Mouse (Mus musculus) lung, postnatal 36 days (tissue): ENCODE data around the gene Mrps26.
"Not testable (repeated sequence)": the region's sequence is repeated elsewhere in the genome, so short reads cannot be mapped to it uniquely, and the experiment has no call there.

Experiments used
- DNase-seq: peaks from one replicate; pipeline ENCODE4 v3.0.0; 2022; ENCODE audit warnings: mixed read lengths

Mrps26 gene

DNA sequence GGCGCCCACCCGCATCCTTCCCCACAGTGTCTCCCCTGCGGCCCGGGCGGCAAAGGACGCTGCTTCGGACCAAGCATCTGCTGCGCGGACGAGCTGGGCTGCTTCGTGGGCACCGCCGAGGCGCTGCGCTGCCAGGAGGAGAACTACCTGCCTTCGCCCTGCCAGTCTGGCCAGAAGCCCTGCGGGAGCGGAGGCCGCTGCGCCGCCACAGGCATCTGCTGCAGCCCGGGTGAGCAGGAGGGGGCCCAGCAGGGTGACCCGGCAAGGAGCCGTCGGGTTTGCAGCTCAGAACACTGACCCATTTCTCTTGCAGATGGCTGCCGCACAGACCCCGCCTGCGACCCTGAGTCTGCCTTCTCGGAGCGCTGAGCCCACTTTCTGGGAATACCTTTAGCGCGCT lies 13.0 kb downstream of the Mrps26 start:
- DNase-seq = not testable (repeated sequence)

GRCm38 (mm10) chr2:130577021-130577420 lies 13.5 kb downstream of the Mrps26 start:
- DNase-seq = no peak

GRCm38 (mm10) chr2:130577632-130578031 lies 14.1 kb downstream of the Mrps26 start:
- peak; percentile 79 for DNase-seq

- peak; percentile 79 for DNase-seq
Observed at GRCm38 (mm10) chr2:130578148-130578547, 14.6 kb downstream of the Mrps26 start.

DNA sequence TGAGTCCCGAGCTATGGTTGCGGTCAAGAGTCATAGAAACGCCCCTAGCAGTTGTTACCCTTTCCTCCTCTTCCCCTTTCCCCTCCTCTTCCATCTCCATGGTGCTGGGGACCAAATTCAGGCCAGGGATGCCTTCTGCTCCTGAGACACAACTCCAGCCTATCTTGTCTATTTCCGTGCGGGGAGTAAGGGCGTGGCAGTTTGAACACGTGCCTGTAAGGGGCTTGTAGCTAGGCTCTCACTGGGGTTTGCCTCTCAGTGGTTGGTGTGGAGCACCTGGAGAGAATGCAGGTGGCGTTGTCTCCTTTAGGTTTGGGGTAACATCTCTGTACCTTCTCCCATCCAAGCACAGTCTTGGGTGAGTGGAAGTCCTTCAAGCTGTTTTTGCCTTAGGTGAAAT lies 16.2 kb downstream of the Mrps26 start:
- DNase-seq = no peak

DNA sequence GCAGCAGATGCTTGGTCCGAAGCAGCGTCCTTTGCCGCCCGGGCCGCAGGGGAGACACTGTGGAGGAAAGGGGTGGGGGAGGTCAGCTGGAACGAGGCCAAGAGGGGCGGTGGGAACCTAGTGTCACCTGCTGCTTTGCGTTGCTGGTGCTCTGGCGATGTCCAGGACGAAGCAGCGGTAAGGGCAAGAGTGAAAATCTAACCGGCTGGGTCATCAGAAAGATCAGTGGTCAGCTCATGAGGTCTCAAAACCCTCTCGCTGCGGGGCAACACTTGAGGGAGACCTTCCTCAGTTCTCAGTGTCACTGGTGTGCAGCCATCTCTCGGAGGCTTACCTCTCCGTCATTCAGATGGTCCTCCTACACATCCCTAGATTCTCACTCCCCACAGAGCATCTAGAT lies 17.7 kb downstream of the Mrps26 start:
- DNase-seq = no peak

DNA sequence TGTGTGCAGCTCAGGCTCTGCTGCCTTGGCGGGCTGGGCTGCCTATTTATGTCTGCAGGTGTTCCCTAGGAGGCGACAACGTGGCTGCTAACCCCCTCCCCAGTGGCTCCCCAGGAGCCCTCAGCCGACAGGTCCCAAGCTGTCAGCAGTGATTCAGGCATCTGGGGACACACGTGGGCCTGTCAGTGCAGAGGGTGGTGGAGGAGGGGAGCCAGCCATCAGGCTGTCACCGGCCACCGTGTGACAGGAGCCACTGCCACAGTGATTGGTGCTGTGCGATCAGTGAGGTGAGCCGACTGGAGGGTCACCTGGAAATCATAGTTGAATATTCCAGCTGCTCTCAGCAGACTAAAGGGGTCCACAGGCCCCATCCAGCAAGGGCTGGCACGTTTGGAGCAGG lies 19.0 kb downstream of the Mrps26 start, which contains the start of gene Avp:
Gene Avp (minus strand): TSS at position 3 of the 400 bp plus-strand sequence.
- no peak for DNase-seq

DNA sequence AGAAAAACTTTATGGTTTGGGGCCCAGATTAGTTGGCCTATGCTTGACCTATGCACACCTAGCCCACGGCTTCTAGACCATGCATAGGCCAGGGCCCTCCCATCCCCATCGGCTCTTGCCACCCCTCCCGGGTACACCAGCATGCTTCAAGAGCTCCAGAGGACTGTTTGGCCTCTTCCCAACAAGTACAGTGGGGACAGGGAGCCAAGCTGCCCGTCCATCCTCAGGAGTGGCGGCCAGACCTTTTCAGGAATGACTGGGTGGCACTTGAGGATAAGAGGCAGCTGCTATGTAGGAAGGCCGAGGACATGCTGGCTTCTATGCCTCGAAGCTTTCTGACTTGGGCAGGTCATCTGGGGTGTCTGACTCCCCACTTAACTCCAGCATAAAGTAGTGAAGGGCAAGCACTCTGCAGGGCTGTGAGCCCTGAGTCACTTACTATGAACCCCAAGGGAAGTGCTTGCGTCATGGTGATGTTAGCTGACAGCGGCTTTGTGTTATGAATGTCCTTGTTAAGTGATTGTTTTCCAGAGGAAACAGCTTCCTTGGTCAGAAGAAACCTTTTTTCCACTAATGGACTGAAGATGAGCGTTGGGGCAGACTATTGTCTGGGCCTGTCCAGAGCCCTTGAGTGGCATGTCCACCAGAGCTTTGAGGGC lies 20.5 kb downstream of the Mrps26 start:
- peak; percentile 56 for DNase-seq

DNA sequence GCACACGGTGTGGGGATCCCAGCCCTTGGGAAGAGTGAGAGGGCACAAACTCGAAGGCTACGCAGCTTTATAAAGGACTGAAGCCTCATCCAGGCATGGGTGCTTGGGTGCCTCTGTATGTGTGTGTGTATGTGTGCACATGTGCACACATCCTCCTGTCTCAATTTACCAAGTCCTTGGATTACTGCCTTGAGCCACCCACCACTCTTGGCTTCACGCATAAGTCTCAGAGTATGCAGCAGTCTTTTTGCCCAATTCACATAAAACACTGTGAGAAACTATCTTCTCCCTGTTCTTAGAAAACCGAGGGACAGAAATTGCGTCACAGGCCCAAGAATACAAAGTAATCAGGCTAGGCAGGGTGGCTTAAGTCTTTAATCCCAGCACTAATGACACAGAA lies 22.5 kb downstream of the Mrps26 start:
- DNase-seq = no peak

- no peak for DNase-seq
Observed at GRCm38 (mm10) chr2:130588373-130588772, 24.8 kb downstream of the Mrps26 start.

DNA sequence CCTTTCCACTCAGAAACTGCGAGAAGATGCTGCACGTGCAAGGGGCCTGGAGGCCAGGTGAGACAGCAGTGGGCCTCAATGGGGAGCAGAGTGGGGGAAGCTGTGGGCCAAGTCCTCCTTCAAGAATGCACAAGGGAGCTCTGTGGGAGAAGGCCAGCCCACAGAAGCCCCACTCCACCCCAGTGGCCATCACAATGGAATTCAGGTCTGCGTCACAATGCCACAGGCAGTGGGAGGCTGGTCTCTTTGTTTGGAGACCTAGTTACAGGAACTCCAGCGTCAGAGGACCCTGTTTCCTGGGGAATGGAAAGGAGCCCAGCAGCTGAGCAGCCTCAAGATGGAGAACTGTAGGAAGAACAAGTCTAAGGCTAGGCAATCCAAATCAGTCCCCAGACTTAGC lies 25.6 kb downstream of the Mrps26 start:
- DNase-seq = no peak

DNA sequence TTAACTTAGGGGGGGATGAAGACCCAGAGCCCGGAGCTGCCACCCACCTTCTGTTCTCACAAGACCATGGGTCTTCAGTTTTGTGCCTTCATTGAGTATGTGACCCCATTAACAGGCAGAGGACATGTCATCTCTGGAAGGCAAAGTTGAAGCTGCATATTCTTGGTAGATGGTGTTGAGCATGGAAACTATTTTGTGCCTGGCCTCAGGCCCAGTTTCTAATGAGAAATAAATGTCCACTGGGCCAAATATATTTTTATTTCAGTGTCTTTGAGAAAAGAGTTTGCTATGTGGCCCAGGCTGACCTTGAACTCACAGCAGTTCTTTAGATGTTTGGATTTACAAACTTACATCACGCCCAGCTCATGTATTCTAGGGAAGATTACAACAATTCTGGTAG lies 26.2 kb downstream of the Mrps26 start:
- DNase-seq = no peak

GRCm38 (mm10) chr2:130591016-130591415 lies 27.5 kb downstream of the Mrps26 start:
- no peak for DNase-seq

- DNase-seq = no peak
Observed at GRCm38 (mm10) chr2:130595596-130595995, 32.1 kb downstream of the Mrps26 start.

GRCm38 (mm10) chr2:130597601-130598010 lies 34.1 kb downstream of the Mrps26 start:
- DNase-seq = peak; percentile 52

- no peak for DNase-seq
Observed at GRCm38 (mm10) chr2:130598399-130598798, 34.9 kb downstream of the Mrps26 start.

DNA sequence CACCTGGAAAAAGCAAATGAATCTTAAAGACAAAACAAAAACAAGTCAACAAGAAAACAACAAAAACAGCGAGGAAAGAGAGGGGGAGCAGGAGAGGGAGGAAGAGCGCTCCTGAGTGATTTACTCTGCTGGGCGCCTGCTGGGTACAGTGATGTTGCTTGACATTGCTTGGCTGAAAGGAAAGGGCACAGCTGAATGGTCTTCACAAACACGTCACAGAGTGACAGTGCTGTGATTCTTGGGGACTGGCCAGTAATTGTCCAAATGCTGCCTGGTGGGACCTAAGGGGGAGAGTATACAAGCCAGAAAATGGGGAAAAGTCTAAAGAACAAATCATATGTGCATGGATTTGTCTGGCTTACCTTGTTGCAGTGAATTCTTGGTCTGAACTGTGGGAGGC lies 38.7 kb downstream of the Mrps26 start:
- DNase-seq = peak; percentile 32

DNA sequence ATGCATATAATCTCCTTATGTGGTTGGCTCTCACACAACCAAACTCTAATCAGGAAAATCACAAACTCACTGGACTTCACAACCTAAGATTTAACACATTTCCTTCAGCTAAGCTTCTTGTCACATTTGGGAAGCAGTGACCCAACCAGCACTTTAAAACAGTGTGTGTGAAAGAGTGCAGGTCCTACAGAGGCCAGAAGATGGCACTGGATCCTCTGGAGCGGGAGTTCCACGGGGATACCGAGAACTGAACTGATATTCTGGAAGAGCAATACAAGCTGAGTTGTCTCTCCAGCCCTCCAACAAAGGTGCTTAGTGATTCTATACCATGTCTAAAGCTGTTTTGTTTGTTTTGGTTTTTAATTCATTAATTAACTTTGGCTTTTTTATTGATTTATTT lies 49.5 kb downstream of the Mrps26 start:
- DNase-seq = peak; percentile 45
